28 mouse cellular contexts compared by ENCODE assay signal in genomic region chr10:88574115-88574635, GRCm38 (mm10). TPM values are rescaled to one million over a fixed set of nuclear protein-coding genes. Genes with fewer than 3 reads are reported as not detected.
DNase-seq lines count a peak whose midpoint lies in the region; TF ChIP-seq lines count a peak whose summit lies in the region.
"Had no signal": no experiment of that assay in that cellular context is flagged by ENCODE, and none has a peak within 500 bp of the region (broad histone marks: within the 10 kb centered on the region; RNA-seq: fewer than 3 reads in every experiment).

No protein-coding gene starts in this region.

- DNase-seq in kidney, adult 9 months = peak; percentile 53
- DNase-seq in kidney, adult 11 months = no peak
- peak; percentile 72 for DNase-seq in A20 (ENCODE audit: low read depth, low spot score)
- DNase-seq in CH12.LX (ENCODE audit: extremely low read depth) = no peak
- DNase-seq in kidney, postnatal 14 days = peak; percentile 4
- DNase-seq in lung, postnatal 4 days = no peak
- no peak for DNase-seq in frontal cortex, postnatal 25 days (ENCODE audit: low spot score in 2 of 2)
- no peak for DNase-seq in forebrain, embryonic 10.5 days (ENCODE audit: extremely low spot score, low spot score)
- DNase-seq: adrenal gland, adult 8-10 months; cerebellum, adult 9-11 months; embryo, embryonic 11 days; gastrocnemius, postnatal 10 days; heart, postnatal 14 days; liver, embryonic 13.5 days; lung, adult 18-20 months; right cerebral cortex, postnatal 25 days had no signal

- H3K36me3 ChIP-seq in CH12.LX (replicated peaks in 1 of 2; ENCODE audit: control insufficient read depth in 1 of 2, insufficient read depth in 1 of 2, low read length in 1 of 2) = no peaks in the 10 kb centered on the region
- H3K36me3 ChIP-seq in forebrain, embryonic 10.5 days (replicated peaks) = no peaks in the 10 kb centered on the region
- H3K36me3 ChIP-seq: embryonic facial prominence, embryonic 12.5 days; G1E; hindbrain, embryonic 10.5 days; limb, embryonic 13.5 days; liver, embryonic 13.5 days; midbrain, embryonic 13.5 days; neural tube, embryonic 13.5 days; stomach, embryonic 15.5 days had no signal

- H3K4me2 ChIP-seq in CH12.LX (ENCODE audit: insufficient read depth, low read depth, poor library complexity, severe bottlenecking) = peak overlapping the region; percentile 16; the same call in 1 of the 2 replicates
- H3K4me2 ChIP-seq: embryonic facial prominence, embryonic 12.5 days; limb, embryonic 13.5 days; liver, embryonic 13.5 days; midbrain, embryonic 13.5 days; neural tube, embryonic 13.5 days; stomach, embryonic 15.5 days had no signal

- H3K4me1 ChIP-seq in CH12.LX (ENCODE audit: control insufficient read depth in 1 of 2, insufficient read depth in 2 of 2) = peaks cover 6% of the 10 kb centered on the region in 2 experiments; a peak in 3 of 4 replicates
- H3K4me1 ChIP-seq in forebrain, embryonic 10.5 days = peaks cover 4% of the 10 kb centered on the region; the same call in 1 of the 2 replicates
- H3K4me1 ChIP-seq: embryonic facial prominence, embryonic 12.5 days; limb, embryonic 13.5 days; liver, embryonic 13.5 days; midbrain, embryonic 13.5 days; neural tube, embryonic 13.5 days; stomach, embryonic 15.5 days had no signal

- dilution Hi-C loops in CH12.LX (cut with MboI; ENCODE audit: extremely low pct_ligation_motif_present, extremely low pct_unique_long_range_greater_than_20kb, low sequenced_read_pairs) = no loop called here

- TF ChIP-seq RAD21 in CH12.LX (IDR thresholded peaks at IDR 0.05; ENCODE audit: low read depth, low read length) = no peak

- in situ Hi-C loops in CH12.LX (cut with MboI; ENCODE audit: low pct_ligation_motif_present, low pct_unique_long_range_greater_than_20kb, low sequenced_read_pairs) = no loop called here

- 83% methylated on average over 8 of the region's 8 CpGs for WGBS in forebrain, embryonic 10.5 days

- H3K9ac ChIP-seq in CH12.LX (ENCODE audit: insufficient read depth, low read depth) = no peak overlapping the region
- H3K9ac ChIP-seq: embryonic facial prominence, embryonic 12.5 days; limb, embryonic 13.5 days; liver, embryonic 13.5 days; midbrain, embryonic 13.5 days; neural tube, embryonic 13.5 days; stomach, embryonic 15.5 days had no signal

- no peak for TF ChIP-seq EP300 in CH12.LX (IDR thresholded peaks at IDR 0.05; ENCODE audit: low read length)

- H3K9me3 ChIP-seq in CH12.LX (replicated peaks; ENCODE audit: low read length) = no peaks in the 10 kb centered on the region
- H3K9me3 ChIP-seq in forebrain, embryonic 10.5 days = no peaks in the 10 kb centered on the region
- H3K9me3 ChIP-seq: embryonic facial prominence, embryonic 12.5 days; G1E; hindbrain, embryonic 10.5 days; limb, embryonic 13.5 days; liver, embryonic 13.5 days; midbrain, embryonic 13.5 days; neural tube, embryonic 13.5 days; stomach, embryonic 15.5 days had no signal

- no peak overlapping the region for H3K4me3 ChIP-seq in CH12.LX (replicated peaks in 1 of 3; ENCODE audit: low read depth in 2 of 3, low read length in 2 of 3, poor library complexity in 1 of 3)
- no peak overlapping the region for H3K4me3 ChIP-seq in forebrain, embryonic 10.5 days
- H3K4me3 ChIP-seq: embryonic facial prominence, embryonic 12.5 days; hindbrain, embryonic 10.5 days; layer of hippocampus, adult 2 months; limb, embryonic 13.5 days; liver, embryonic 13.5 days; midbrain, embryonic 13.5 days; neural tube, embryonic 13.5 days; stomach, embryonic 15.5 days had no signal

- TF ChIP-seq CTCF in CH12.LX (conservative IDR thresholded peaks at IDR 0.05 in 1 of 2, IDR thresholded peaks at IDR 0.05 in 1 of 2; ENCODE audit: low read depth in 2 of 2, low read length in 2 of 2) = no peak

- no peaks in the 10 kb centered on the region for H3K79me2 ChIP-seq in CH12.LX (replicated peaks; ENCODE audit: control insufficient read depth, extremely low read depth, insufficient read depth, poor library complexity, severe bottlenecking)

- no peak overlapping the region for H3K27ac ChIP-seq in CH12.LX (ENCODE audit: insufficient read depth, low read depth)
- no peak overlapping the region for H3K27ac ChIP-seq in forebrain, embryonic 10.5 days
- H3K27ac ChIP-seq: embryonic facial prominence, embryonic 12.5 days; hindbrain, embryonic 10.5 days; hindbrain, postnatal 0 days; layer of hippocampus, adult 2 months; limb, embryonic 13.5 days; liver, embryonic 13.5 days; macrophage; midbrain, embryonic 13.5 days; neural tube, embryonic 13.5 days; stomach, embryonic 15.5 days had no signal

- no peak for TF ChIP-seq POLR2A in CH12.LX (IDR thresholded peaks at IDR 0.05; ENCODE audit: low read depth, low read length)

- no peaks in the 10 kb centered on the region for H3K27me3 ChIP-seq in CH12.LX (replicated peaks)
- no peaks in the 10 kb centered on the region for H3K27me3 ChIP-seq in forebrain, embryonic 10.5 days (ENCODE audit: poor library complexity, severe bottlenecking)
- H3K27me3 ChIP-seq: embryonic facial prominence, embryonic 12.5 days; limb, embryonic 13.5 days; liver, embryonic 13.5 days; midbrain, embryonic 13.5 days; neural tube, embryonic 13.5 days; stomach, embryonic 15.5 days had no signal

TF ChIP-seq in CH12.LX, 34 proteins besides CTCF, POLR2A, EP300 and RAD21:
- no peak for TF ChIP-seq JUN (IDR thresholded peaks at IDR 0.05; ENCODE audit: insufficient read depth, low read depth, low read length)

RNA-seq across cellular contexts. Expression of gene Mybpc1, which starts 30.8 kb away (rescaled TPM):
- total RNA-seq in CH12.LX (2012; rRNA removed) (not detected in 2 replicates), CH12.LX (2014; rRNA removed) (not detected in 2 replicates)
- polyA plus RNA-seq in CH12.LX (2012; ENCODE audit: insufficient read length, low read depth) = not detected in 2 replicates
- 0.14 and 0.17 TPM in 2 replicates for polyA plus RNA-seq in forebrain, embryonic 10.5 days (2016; fragmentation: Nextera tagmentation; extraction: Ambion mirVana)
- total RNA-seq: G1E; megakaryocyte-erythroid progenitor cell, adult 5-6 weeks had no signal
- polyA plus RNA-seq: C2C12, G1E, macrophage had no signal

Comparison
In these comparisons a context has a peak if more than half of its experiments do, and no peak if none do; other contexts are left out.
1. DNase-seq: peak in kidney, adult 9 months (single experiment), A20 (single experiment) and kidney, postnatal 14 days (single experiment); none in kidney, adult 11 months (single experiment), CH12.LX (single experiment), lung, postnatal 4 days (0 of 2), frontal cortex, postnatal 25 days (0 of 2) and forebrain, embryonic 10.5 days (single experiment).